7 mouse cellular contexts compared by ENCODE assay signal in genomic region chr12:73045724-73046606, GRCm38 (mm10). TPM values are rescaled to one million over a fixed set of nuclear protein-coding genes. Genes with fewer than 3 reads are reported as not detected.
DNase-seq lines count a peak whose midpoint lies in the region; ATAC-seq and TF ChIP-seq lines count a peak whose summit lies in the region.

No protein-coding gene starts in this region.

- peaks cover 41% of the 10 kb centered on the region for H3K27me3 ChIP-seq in thymus, adult 2 months (ENCODE audit: control insufficient read depth, insufficient read depth, low read length)
- H3K27me3 ChIP-seq in heart, embryonic 16.5 days (ENCODE audit: control insufficient read depth, insufficient read depth, low read length) = peaks cover 71% of the 10 kb centered on the region
- H3K27me3 ChIP-seq in liver, embryonic 12.5 days (replicated peaks) = peaks cover 95% of the 10 kb centered on the region

- H3K36me3 ChIP-seq in thymus, adult 2 months (ENCODE audit: control insufficient read depth, insufficient read depth, low read length) = no peaks in the 10 kb centered on the region
- H3K36me3 ChIP-seq in heart, embryonic 16.5 days (ENCODE audit: control insufficient read depth, insufficient read depth) = no peaks in the 10 kb centered on the region
- H3K36me3 ChIP-seq in liver, embryonic 12.5 days = no peaks in the 10 kb centered on the region

- 2% methylated on average over 85 of the region's 85 CpGs for WGBS in thymus, adult 2 months
- under 1% methylated on average over 84 of the region's 85 CpGs for WGBS in heart, embryonic 16.5 days
- WGBS in liver, embryonic 12.5 days (ENCODE audit: insufficient replicate concordance) = 1% methylated on average over 85 of the region's 85 CpGs

- H3K4me2 ChIP-seq in heart, embryonic 16.5 days (ENCODE audit: low read depth, low read length) = peak overlapping the region; percentile 91
- peak overlapping the region; percentile 68 for H3K4me2 ChIP-seq in liver, embryonic 12.5 days

- no peaks in the 10 kb centered on the region for H3K9me3 ChIP-seq in heart, embryonic 16.5 days (replicated peaks; ENCODE audit: control insufficient read depth, low read length)
- H3K9me3 ChIP-seq in liver, embryonic 12.5 days (replicated peaks) = no peaks in the 10 kb centered on the region

- peak overlapping the region; percentile 70 for H3K9ac ChIP-seq in heart, embryonic 16.5 days (ENCODE audit: low read length)
- no peak overlapping the region for H3K9ac ChIP-seq in liver, embryonic 12.5 days

- no peak for TF ChIP-seq POLR2A in thymus, adult 2 months (IDR thresholded peaks at IDR 0.05; ENCODE audit: control insufficient read depth, extremely low read depth, insufficient read depth, low read length, poor library complexity)

- no peak for ATAC-seq in heart, embryonic 16.5 days (replicated peaks; ENCODE audit: extremely low read depth, insufficient read depth, low FRiP score)
- no peak; the same call in none of the 2 replicates for ATAC-seq in liver, embryonic 12.5 days

- no peak for DNase-seq in thymus, adult 2 months
- no peak for DNase-seq in thymus, postnatal 0 days (ENCODE audit: low spot score)
- DNase-seq in embryo, embryonic 9.5 days (ENCODE audit: extremely low spot score) = peak; percentile 54
- DNase-seq in yolk sac, embryonic 10.5 days (ENCODE audit: low spot score) = peak; percentile 6
- no peak for DNase-seq in cerebellum, adult 11 months

- no peak overlapping the region for H3K27ac ChIP-seq in thymus, adult 2 months (ENCODE audit: control insufficient read depth, insufficient read depth, low read length)
- no peak overlapping the region for H3K27ac ChIP-seq in heart, embryonic 16.5 days (ENCODE audit: low read length)
- H3K27ac ChIP-seq in liver, embryonic 12.5 days = no peak overlapping the region

- H3K4me3 ChIP-seq in thymus, adult 2 months (ENCODE audit: control insufficient read depth, insufficient read depth, low read length) = peak overlapping the region; percentile 22
- H3K4me3 ChIP-seq in heart, embryonic 16.5 days (ENCODE audit: low read length) = peak overlapping the region; percentile 64
- H3K4me3 ChIP-seq in liver, embryonic 12.5 days = peak overlapping the region; percentile 47

- no peak for TF ChIP-seq CTCF in thymus, adult 2 months (IDR thresholded peaks at IDR 0.05; ENCODE audit: borderline replicate concordance, control insufficient read depth, extremely low read depth, insufficient read depth, low read length, poor library complexity)

- H3K4me1 ChIP-seq in thymus, adult 2 months (replicated peaks; ENCODE audit: control insufficient read depth, insufficient read depth, low read length) = peaks cover 24% of the 10 kb centered on the region
- H3K4me1 ChIP-seq in heart, embryonic 16.5 days (ENCODE audit: control insufficient read depth, insufficient read depth, low read length) = peaks cover 14% of the 10 kb centered on the region
- H3K4me1 ChIP-seq in liver, embryonic 12.5 days = peaks cover 29% of the 10 kb centered on the region

RNA-seq across cellular contexts. Expression of gene Six1, which starts 7.7 kb away (rescaled TPM):
- polyA plus RNA-seq in thymus, adult 2 months (2012; rRNA removed) = 11.9 and 13.9 TPM in 2 replicates
- 11.2 and 13.3 TPM in 2 replicates for polyA plus RNA-seq in thymus, postnatal 0 days (2015; fragmentation: Nextera tagmentation; extraction: Ambion mirVana)
- polyA plus RNA-seq in heart, embryonic 16.5 days (2015; fragmentation: Nextera tagmentation; extraction: Ambion mirVana) = 2.1 and 4.5 TPM in 2 replicates
- 0.19 and 1.1 TPM in 2 replicates for polyA plus RNA-seq in liver, embryonic 12.5 days (2016; fragmentation: Nextera tagmentation; extraction: Ambion mirVana)

Comparison
In these comparisons a context has a peak if more than half of its experiments do, and no peak if none do; other contexts are left out.
1. DNase-seq: peak in embryo, embryonic 9.5 days (single experiment) and yolk sac, embryonic 10.5 days (single experiment); none in thymus, adult 2 months (single experiment), thymus, postnatal 0 days (single experiment) and cerebellum, adult 11 months (single experiment).
2. Peak in every context shown above with its lines, with median percentiles within 50 percentile points of each other: H3K4me3 ChIP-seq.